Mouse (Mus musculus) forebrain, embryonic 13.5 days (tissue): ENCODE measurements at regions not wholly inside any gene's neighbourhood (a gene's known extent, or its start where the extent isn't known, plus 50 kb on each side); places are given as distances from the start of the nearest gene placed in this dataset.

Experiments used
- ATAC-seq: fragments of 200-750 bp; cut with Nextera tagmentation; 2 replicates; pipeline ENCODE4 v1.8.0; 2017
- H3K27ac ChIP-seq: fragments of 300-500 bp; sonication (generic); 2 replicates; pipeline ENCODE4 v1.5.1; 2015; ENCODE audit warnings: inconsistent platforms, mild to moderate bottlenecking, moderate library complexity
- H3K27me3 ChIP-seq: fragments of 300-500 bp; sonication (generic); 2 replicates; pipeline ENCODE4 v1.6.1; 2015; ENCODE audit warnings: mild to moderate bottlenecking, inconsistent platforms
- H3K36me3 ChIP-seq: fragments of 300-500 bp; sonication (generic); 2 replicates; pipeline ENCODE4 v1.6.1; 2015; ENCODE audit warnings: mild to moderate bottlenecking, inconsistent platforms; ENCODE audit not compliant: poor library complexity, severe bottlenecking
- H3K4me1 ChIP-seq: fragments of 300-500 bp; sonication (generic); 2 replicates; pipeline ENCODE4 v1.6.1; 2015; ENCODE audit warnings: inconsistent platforms
- H3K4me2 ChIP-seq: fragments of 300-500 bp; sonication (generic); 2 replicates; pipeline ENCODE4 v1.6.1; 2015; ENCODE audit warnings: inconsistent platforms, mild to moderate bottlenecking, moderate library complexity
- H3K4me3 ChIP-seq: fragments of 300-500 bp; sonication (generic); 2 replicates; pipeline ENCODE4 v1.5.1; 2015; ENCODE audit warnings: mild to moderate bottlenecking, inconsistent platforms
- H3K9ac ChIP-seq: fragments of 300-500 bp; sonication (generic); 2 replicates; pipeline ENCODE4 v1.6.1; 2015; ENCODE audit warnings: mild to moderate bottlenecking, inconsistent platforms
- H3K9me3 ChIP-seq: fragments of 300-500 bp; sonication (generic); replicated peaks from 2 replicates; pipeline ENCODE4 v1.6.1; 2016; ENCODE audit warnings: inconsistent platforms
- WGBS: fragments of 180-500 bp; shearing (Covaris S2); methylation state at CpG from one replicate; pipeline ENCODE4 v1.1.7; 2015; 5-methylcytosine and 5-hydroxymethylcytosine counted together

GRCm38 (mm10) chr9:61682744-61683259 is 231.5 kb downstream of the Rplp1 start:
- WGBS = 92% methylated on average over 5 of the region's 5 CpGs
- H3K9ac ChIP-seq = no peak overlapping the region
- H3K27me3 ChIP-seq = peaks cover 18% of the 10 kb centered on the region; the same call in 1 of the 2 replicates
- no peaks in the 10 kb centered on the region for H3K36me3 ChIP-seq
- no peaks in the 10 kb centered on the region for H3K9me3 ChIP-seq
- no peak overlapping the region for H3K27ac ChIP-seq
- H3K4me1 ChIP-seq = peaks cover 16% of the 10 kb centered on the region
- no peak for ATAC-seq
- H3K4me2 ChIP-seq = no peak overlapping the region
- no peak overlapping the region for H3K4me3 ChIP-seq

- Histone ChIP-seq H3K27ac (no peak overlapping the region), H3K36me3 (no peaks in the 10 kb centered on the region), H3K9me3 (no peaks in the 10 kb centered on the region), H3K9ac (no peak overlapping the region), H3K4me1 (peaks cover 19% of the 10 kb centered on the region), H3K4me2 (no peak overlapping the region), H3K27me3 (peaks cover 18% of the 10 kb centered on the region; the same call in 1 of the 2 replicates), H3K4me3 (no peak overlapping the region)
- ATAC-seq = no peak
- 86% methylated on average over 4 of the region's 4 CpGs for WGBS
Measured at GRCm38 (mm10) chr9:61682316-61682715, 232.0 kb downstream of the Rplp1 start.

GRCm38 (mm10) chr9:61681406-61681805 is 232.9 kb downstream of the Rplp1 start:
- peaks cover 14% of the 10 kb centered on the region; the same call in 1 of the 2 replicates for H3K27me3 ChIP-seq
- H3K27ac ChIP-seq = no peak overlapping the region
- no peak overlapping the region for H3K4me3 ChIP-seq
- H3K4me2 ChIP-seq = no peak overlapping the region
- peaks cover 22% of the 10 kb centered on the region for H3K4me1 ChIP-seq
- ATAC-seq = no peak
- H3K36me3 ChIP-seq = no peaks in the 10 kb centered on the region
- 75% methylated on average over 5 of the region's 5 CpGs for WGBS
- no peak overlapping the region for H3K9ac ChIP-seq
- H3K9me3 ChIP-seq = no peaks in the 10 kb centered on the region

- 46% methylated on average over 6 of the region's 6 CpGs for whole genome bisulfite sequencing
- no peak for ATAC-seq
- H3K27ac ChIP-seq = no peak overlapping the region
- no peak overlapping the region for H3K4me3 ChIP-seq
- peaks cover 25% of the 10 kb centered on the region for H3K4me1 ChIP-seq
- no peak overlapping the region for H3K9ac ChIP-seq
- H3K4me2 ChIP-seq = no peak overlapping the region
- no peaks in the 10 kb centered on the region for H3K9me3 ChIP-seq
- H3K36me3 ChIP-seq = no peaks in the 10 kb centered on the region
- peaks cover 11% of the 10 kb centered on the region; the same call in 1 of the 2 replicates for H3K27me3 ChIP-seq
Measured at GRCm38 (mm10) chr9:61680911-61681311, 233.4 kb downstream of the Rplp1 start.

GRCm38 (mm10) chr9:61679686-61680085 is 234.7 kb downstream of the Rplp1 start:
- WGBS = 93% methylated on average over 6 of the region's 6 CpGs
- H3K9me3 ChIP-seq = no peaks in the 10 kb centered on the region
- no peak overlapping the region for H3K9ac ChIP-seq
- no peak overlapping the region for H3K4me2 ChIP-seq
- H3K4me3 ChIP-seq = no peak overlapping the region
- no peaks in the 10 kb centered on the region for H3K36me3 ChIP-seq
- ATAC-seq = no peak
- peaks cover 11% of the 10 kb centered on the region; the same call in 1 of the 2 replicates for H3K27me3 ChIP-seq
- H3K4me1 ChIP-seq = peaks cover 25% of the 10 kb centered on the region
- H3K27ac ChIP-seq = no peak overlapping the region

GRCm38 (mm10) chr9:61677603-61678002 is 236.7 kb downstream of the Rplp1 start:
- no peak overlapping the region for H3K9ac ChIP-seq
- no peak overlapping the region for H3K4me2 ChIP-seq
- ATAC-seq = no peak
- WGBS = 75% methylated on average over 3 of the region's 3 CpGs
- no peaks in the 10 kb centered on the region for H3K36me3 ChIP-seq
- H3K9me3 ChIP-seq = no peaks in the 10 kb centered on the region
- H3K4me3 ChIP-seq = no peak overlapping the region
- H3K27me3 ChIP-seq = no peaks in the 10 kb centered on the region
- 0 out of 2 replicates have a peak overlapping the region, but pooled peaks have one; percentile 32 for H3K27ac ChIP-seq
- H3K4me1 ChIP-seq = peaks cover 25% of the 10 kb centered on the region

- 63% methylated on average over 11 of the region's 11 CpGs for WGBS
- no peak overlapping the region for H3K9ac ChIP-seq
- no peak overlapping the region for H3K4me2 ChIP-seq
- no peaks in the 10 kb centered on the region for H3K27me3 ChIP-seq
- peak; percentile 78 for ATAC-seq
- peaks cover 25% of the 10 kb centered on the region for H3K4me1 ChIP-seq
- H3K27ac ChIP-seq = peak overlapping the region; percentile 46
- no peaks in the 10 kb centered on the region for H3K9me3 ChIP-seq
- no peak overlapping the region for H3K4me3 ChIP-seq
- no peaks in the 10 kb centered on the region for H3K36me3 ChIP-seq
Measured at GRCm38 (mm10) chr9:61677037-61677436, 237.3 kb downstream of the Rplp1 start.

GRCm38 (mm10) chr9:61675366-61675765 is 239.0 kb downstream of the Rplp1 start:
- ATAC-seq = no peak
- 88% methylated on average over 2 of the region's 2 CpGs for WGBS

GRCm38 (mm10) chr9:61673575-61674203 is 240.7 kb downstream of the Rplp1 start:
- Histone ChIP-seq H3K27me3 (no peaks in the 10 kb centered on the region), H3K4me2 (no peak overlapping the region), H3K36me3 (no peaks in the 10 kb centered on the region), H3K4me1 (peaks cover 11% of the 10 kb centered on the region; the same call in 1 of the 2 replicates), H3K9ac (no peak overlapping the region), H3K27ac (no peak overlapping the region), H3K9me3 (peaks cover 6% of the 10 kb centered on the region; the same call in 1 of the 2 replicates), H3K4me3 (no peak overlapping the region)
- no peak for ATAC-seq
- 75% methylated on average over 16 of the region's 16 CpGs for WGBS

More at GRCm38 (mm10) chr9:61675366-61675765, 239.0 kb downstream of the Rplp1 start:
- H3K27me3 ChIP-seq = no peaks in the 10 kb centered on the region
- peaks cover 6% of the 10 kb centered on the region; the same call in 1 of the 2 replicates for H3K9me3 ChIP-seq
- H3K4me2 ChIP-seq = no peak overlapping the region
- H3K4me1 ChIP-seq = peaks cover 14% of the 10 kb centered on the region; the same call in 1 of the 2 replicates
- H3K9ac ChIP-seq = no peak overlapping the region
- no peaks in the 10 kb centered on the region for H3K36me3 ChIP-seq
- H3K4me3 ChIP-seq = no peak overlapping the region
- H3K27ac ChIP-seq = no peak overlapping the region

- H3K27me3 ChIP-seq = no peaks in the 10 kb centered on the region
- ATAC-seq = no peak
- no peak overlapping the region for H3K27ac ChIP-seq
- WGBS = 79% methylated on average over 4 of the region's 4 CpGs
- no peak overlapping the region for H3K4me3 ChIP-seq
- H3K4me1 ChIP-seq = peaks cover 6% of the 10 kb centered on the region; the same call in 1 of the 2 replicates
- H3K4me2 ChIP-seq = no peak overlapping the region
- H3K9me3 ChIP-seq = peaks cover 6% of the 10 kb centered on the region; the same call in 1 of the 2 replicates
- no peaks in the 10 kb centered on the region for H3K36me3 ChIP-seq
- H3K9ac ChIP-seq = no peak overlapping the region
Measured at GRCm38 (mm10) chr9:61670986-61671385, 243.4 kb downstream of the Rplp1 start.

GRCm38 (mm10) chr9:61669729-61670520 is 244.4 kb downstream of the Rplp1 start:
- Histone ChIP-seq H3K27ac (no peak overlapping the region), H3K36me3 (no peaks in the 10 kb centered on the region), H3K9ac (no peak overlapping the region), H3K27me3 (no peaks in the 10 kb centered on the region), H3K9me3 (peaks cover 6% of the 10 kb centered on the region; the same call in 1 of the 2 replicates), H3K4me2 (no peak overlapping the region), H3K4me1 (peaks cover 6% of the 10 kb centered on the region; the same call in 1 of the 2 replicates), H3K4me3 (no peak overlapping the region)
- ATAC-seq = no peak
- 49% methylated on average over 10 of the region's 10 CpGs for WGBS

GRCm38 (mm10) chr9:61668723-61669122 is 245.6 kb downstream of the Rplp1 start:
- WGBS = 61% methylated on average over 8 of the region's 8 CpGs
- Histone ChIP-seq H3K27ac (no peak overlapping the region), H3K4me3 (no peak overlapping the region), H3K4me1 (peaks cover 6% of the 10 kb centered on the region; the same call in 1 of the 2 replicates), H3K27me3 (no peaks in the 10 kb centered on the region), H3K9me3 (peaks cover 6% of the 10 kb centered on the region; the same call in 1 of the 2 replicates), H3K9ac (no peak overlapping the region), H3K4me2 (no peak overlapping the region), H3K36me3 (no peaks in the 10 kb centered on the region)
- ATAC-seq = no peak
